Mouse (Mus musculus) heart, postnatal 0 days (tissue): ENCODE measurements around the gene Gal3st4.

ENCODE experiments used
- CTCF ChIP-seq: IDR thresholded peaks from 2 replicates; pipeline ENCODE4 v1.5.1; 2016; ENCODE audit warnings: antibody characterized with exemption, control low read depth, low read depth
- EP300 ChIP-seq: IDR thresholded peaks from 2 replicates; pipeline ENCODE4 v1.6.1; 2016; ENCODE audit warnings: antibody characterized with exemption, low read depth

DNA sequence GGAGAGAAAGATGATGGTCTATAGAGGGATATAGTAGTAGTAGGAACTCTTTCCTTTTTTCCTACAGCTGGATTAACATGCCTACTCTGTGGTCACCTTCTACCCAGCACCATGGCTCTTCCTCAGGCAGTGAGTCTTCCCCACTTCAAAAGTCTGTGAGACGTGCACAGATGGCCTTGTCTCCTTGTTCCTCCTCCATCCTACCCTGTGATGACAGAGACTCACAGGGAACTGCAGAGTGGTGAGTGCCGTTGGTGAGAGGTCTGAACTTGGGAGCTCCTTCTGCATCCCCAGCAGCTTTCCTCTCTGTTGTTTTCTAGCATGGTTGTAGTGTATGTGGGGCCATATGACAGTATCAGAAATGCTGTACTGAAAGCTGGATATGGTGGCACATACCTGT, 9.2 kb upstream of the Gal3st4 start:
- TF ChIP-seq CTCF: no peak
- no peak for TF ChIP-seq EP300
